Mouse (Mus musculus): Measurements from ENCODE around the gene Myf5. TPM values are rescaled to one million over a fixed set of nuclear protein-coding genes. Genes with fewer than 3 reads are reported as not detected.

Myf5 gene
- not detected for polyA plus RNA-seq (2015; fragmentation: Illumina TruSeq; extraction: RNeasy Lipid Tissue Mini Kit (QIAGEN cat#74804); ENCODE audit: low read depth, low replicate concordance)

GRCm38 (mm10) chr10:107485870-107486269, at the start of gene Myf5:
Myf5 (minus strand) TSS chr10:107486134.

GRCm38 (mm10) chr10:107494568-107494967, 8.6 kb upstream of the Myf5 start, which contains the start of gene Myf6:
Myf6 (minus strand) TSS chr10:107494737.

Other genes with a start within 250 kb of the Myf5 start
- 29.1 TPM for gene Lin7a, start 214.4 kb downstream of the Myf5 start, polyA plus RNA-seq (2015; fragmentation: Illumina TruSeq; extraction: RNeasy Lipid Tissue Mini Kit (QIAGEN cat#74804); ENCODE audit: low read depth, low replicate concordance)
- gene Myf6, start 8.6 kb upstream of the Myf5 start, polyA plus RNA-seq (2015; fragmentation: Illumina TruSeq; extraction: RNeasy Lipid Tissue Mini Kit (QIAGEN cat#74804); ENCODE audit: low read depth, low replicate concordance) = not detected
- gene Ptprq, start 233.9 kb upstream of the Myf5 start, polyA plus RNA-seq (2015; fragmentation: Illumina TruSeq; extraction: RNeasy Lipid Tissue Mini Kit (QIAGEN cat#74804); ENCODE audit: low read depth, low replicate concordance) = 0.06 TPM

Data from brain, adult 10 weeks (tissue).